Mouse (Mus musculus): ENCODE results near the gene Zfpm1. TPM values are rescaled to one million over a fixed set of nuclear protein-coding genes. Genes with fewer than 3 reads are reported as not detected.

Gene Zfpm1
- polyA plus RNA-seq, 1 experiment from 2014 or later = 3.1 TPM

GRCm38 (mm10) chr8:122342362-122342761, 60.4 kb downstream of the Zfpm1 start:
- Histone ChIP-seq H3K4me1 (ENCODE audit: control insufficient read depth, insufficient read depth, low read length) (peaks cover 33% of the 10 kb centered on the region), H3K4me2 (ENCODE audit: low read depth, low read length) (no peak overlapping the region), H3K27ac (ENCODE audit: low read length) (no peak overlapping the region), H3K9me3 (replicated peaks; ENCODE audit: control insufficient read depth, low read length) (no peaks in the 10 kb centered on the region), H3K4me3 (ENCODE audit: low read length) (no peak overlapping the region), H3K27me3 (ENCODE audit: control insufficient read depth, insufficient read depth, low read length) (no peaks in the 10 kb centered on the region), H3K9ac (ENCODE audit: low read length) (no peak overlapping the region), H3K36me3 (ENCODE audit: control insufficient read depth, insufficient read depth) (peaks cover 2% of the 10 kb centered on the region)
- 31% methylated on average over 5 of the region's 5 CpGs for WGBS
- ATAC-seq (replicated peaks; ENCODE audit: extremely low read depth, insufficient read depth, low FRiP score) = no peak

DNA sequence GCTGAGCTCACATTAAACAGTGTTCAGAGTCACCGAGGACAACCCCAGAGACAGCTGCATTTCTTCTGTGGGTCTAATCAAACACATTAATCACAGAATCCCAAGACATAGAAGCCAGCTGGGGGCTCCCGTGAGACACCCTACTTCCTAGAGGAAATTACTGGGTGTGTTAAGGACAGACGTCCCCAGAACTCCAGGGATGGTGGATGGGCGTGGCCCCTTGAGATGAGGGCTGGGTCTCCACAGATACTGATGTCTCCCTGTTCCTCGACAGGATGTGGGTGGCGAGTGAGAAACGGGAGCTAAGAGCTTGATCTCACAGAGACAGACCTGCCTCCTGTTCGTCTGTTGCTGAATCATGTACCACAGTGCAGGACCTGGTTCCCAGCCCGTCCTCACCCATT, 60.9 kb downstream of the Zfpm1 start:
- no peak for ATAC-seq (replicated peaks; ENCODE audit: extremely low read depth, insufficient read depth, low FRiP score)
- Histone ChIP-seq H3K4me3 (ENCODE audit: low read length) (peak overlapping the region; percentile 44), H3K9me3 (replicated peaks; ENCODE audit: control insufficient read depth, low read length) (no peaks in the 10 kb centered on the region), H3K4me2 (ENCODE audit: low read depth, low read length) (peak overlapping the region; percentile 65), H3K27ac (ENCODE audit: low read length) (peak overlapping the region; percentile 12; the same call in 1 of the 2 replicates), H3K36me3 (ENCODE audit: control insufficient read depth, insufficient read depth) (no peaks in the 10 kb centered on the region; the same call in 1 of the 2 replicates), H3K27me3 (ENCODE audit: control insufficient read depth, insufficient read depth, low read length) (no peaks in the 10 kb centered on the region), H3K4me1 (ENCODE audit: control insufficient read depth, insufficient read depth, low read length) (peaks cover 37% of the 10 kb centered on the region), H3K9ac (ENCODE audit: low read length) (peak overlapping the region; percentile 56)
- WGBS = 3% methylated on average over 9 of the region's 9 CpGs

DNA sequence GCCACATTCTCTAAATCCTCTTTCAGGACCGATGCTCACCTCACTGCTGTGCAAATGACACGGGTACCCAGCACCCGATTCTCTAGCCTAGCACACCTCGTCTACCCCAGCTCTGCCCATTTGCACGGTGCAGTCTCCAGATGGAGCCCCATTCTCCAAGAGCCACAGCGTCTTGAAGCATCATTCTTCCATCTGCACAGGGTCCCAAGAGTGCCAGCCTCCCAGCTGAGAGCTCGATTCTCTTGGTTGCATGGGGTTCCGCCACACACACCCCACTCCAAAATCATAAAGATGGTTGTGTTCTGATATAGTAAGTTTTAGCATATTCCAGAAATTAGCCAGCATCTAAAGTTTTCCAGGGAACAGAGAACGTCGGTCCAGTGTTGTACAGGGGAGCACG, 61.4 kb downstream of the Zfpm1 start:
- no peaks in the 10 kb centered on the region for H3K27me3 ChIP-seq (ENCODE audit: control insufficient read depth, insufficient read depth, low read length)
- H3K9ac ChIP-seq (ENCODE audit: low read length) = peak overlapping the region; percentile 56
- peaks cover 39% of the 10 kb centered on the region for H3K4me1 ChIP-seq (ENCODE audit: control insufficient read depth, insufficient read depth, low read length)
- H3K4me3 ChIP-seq (ENCODE audit: low read length) = peak overlapping the region; percentile 44
- H3K27ac ChIP-seq (ENCODE audit: low read length) = peak overlapping the region; percentile 12; the same call in 1 of the 2 replicates
- ATAC-seq (replicated peaks; ENCODE audit: extremely low read depth, insufficient read depth, low FRiP score) = no peak
- peak overlapping the region; percentile 65 for H3K4me2 ChIP-seq (ENCODE audit: low read depth, low read length)
- no peaks in the 10 kb centered on the region for H3K9me3 ChIP-seq (replicated peaks; ENCODE audit: control insufficient read depth, low read length)
- WGBS = 7% methylated on average over 11 of the region's 11 CpGs
- no peaks in the 10 kb centered on the region for H3K36me3 ChIP-seq (ENCODE audit: control insufficient read depth, insufficient read depth)

- Histone ChIP-seq H3K36me3 (ENCODE audit: control insufficient read depth, insufficient read depth) (no peaks in the 10 kb centered on the region), H3K27me3 (ENCODE audit: control insufficient read depth, insufficient read depth, low read length) (no peaks in the 10 kb centered on the region), H3K4me3 (ENCODE audit: low read length) (peak overlapping the region; percentile 44), H3K9ac (ENCODE audit: low read length) (peak overlapping the region; percentile 56), H3K27ac (ENCODE audit: low read length) (0 out of 2 replicates have a peak overlapping the region, but pooled peaks have one; percentile 12), H3K9me3 (replicated peaks; ENCODE audit: control insufficient read depth, low read length) (no peaks in the 10 kb centered on the region), H3K4me1 (ENCODE audit: control insufficient read depth, insufficient read depth, low read length) (peaks cover 39% of the 10 kb centered on the region), H3K4me2 (ENCODE audit: low read depth, low read length) (peak overlapping the region; percentile 65)
- WGBS = under 1% methylated on average over 14 of the region's 14 CpGs
- 0 out of 2 replicates have a peak, but pooled peaks have one; percentile 16 for ATAC-seq (replicated peaks; ENCODE audit: extremely low read depth, insufficient read depth, low FRiP score)
Measured at GRCm38 (mm10) chr8:122343758-122344157, 61.8 kb downstream of the Zfpm1 start.

- peaks cover 41% of the 10 kb centered on the region for H3K4me1 ChIP-seq (ENCODE audit: control insufficient read depth, insufficient read depth, low read length)
- peak overlapping the region; percentile 32; the same call in 1 of the 2 replicates for H3K9ac ChIP-seq (ENCODE audit: low read length)
- no peaks in the 10 kb centered on the region for H3K27me3 ChIP-seq (ENCODE audit: control insufficient read depth, insufficient read depth, low read length)
- no peak overlapping the region for H3K27ac ChIP-seq (ENCODE audit: low read length)
- peak overlapping the region; percentile 65; the same call in 1 of the 2 replicates for H3K4me2 ChIP-seq (ENCODE audit: low read depth, low read length)
- peak; percentile 28; the same call in 1 of the 2 replicates for ATAC-seq (replicated peaks; ENCODE audit: extremely low read depth, insufficient read depth, low FRiP score)
- H3K9me3 ChIP-seq (replicated peaks; ENCODE audit: control insufficient read depth, low read length) = no peaks in the 10 kb centered on the region
- no peaks in the 10 kb centered on the region for H3K36me3 ChIP-seq (ENCODE audit: control insufficient read depth, insufficient read depth)
- 4% methylated on average over 2 of the region's 5 CpGs for whole genome bisulfite sequencing
- H3K4me3 ChIP-seq (ENCODE audit: low read length) = no peak overlapping the region
Measured at GRCm38 (mm10) chr8:122344219-122344618, 62.3 kb downstream of the Zfpm1 start.

GRCm38 (mm10) chr8:122345181-122346095, 63.5 kb downstream of the Zfpm1 start:
- Histone ChIP-seq H3K9ac (ENCODE audit: low read length) (peak overlapping the region; percentile 42; the same call in 1 of the 2 replicates), H3K4me1 (ENCODE audit: control insufficient read depth, insufficient read depth, low read length) (peaks cover 53% of the 10 kb centered on the region), H3K27ac (ENCODE audit: low read length) (peak overlapping the region; percentile 22; the same call in 1 of the 2 replicates), H3K4me2 (ENCODE audit: low read depth, low read length) (no peak overlapping the region), H3K36me3 (ENCODE audit: control insufficient read depth, insufficient read depth) (no peaks in the 10 kb centered on the region), H3K27me3 (ENCODE audit: control insufficient read depth, insufficient read depth, low read length) (no peaks in the 10 kb centered on the region), H3K9me3 (replicated peaks; ENCODE audit: control insufficient read depth, low read length) (no peaks in the 10 kb centered on the region), H3K4me3 (ENCODE audit: low read length) (no peak overlapping the region)
- ATAC-seq (replicated peaks; ENCODE audit: extremely low read depth, insufficient read depth, low FRiP score) = no peak
- WGBS = 48% methylated on average over 12 of the region's 12 CpGs

GRCm38 (mm10) chr8:122347811-122348552, 66.0 kb downstream of the Zfpm1 start:
- 48% methylated on average over 5 of the region's 5 CpGs for WGBS
- Histone ChIP-seq H3K4me2 (ENCODE audit: low read depth, low read length) (no peak overlapping the region), H3K9me3 (replicated peaks; ENCODE audit: control insufficient read depth, low read length) (no peaks in the 10 kb centered on the region), H3K27ac (ENCODE audit: low read length) (no peak overlapping the region), H3K4me1 (ENCODE audit: control insufficient read depth, insufficient read depth, low read length) (peaks cover 42% of the 10 kb centered on the region), H3K4me3 (ENCODE audit: low read length) (no peak overlapping the region), H3K27me3 (ENCODE audit: control insufficient read depth, insufficient read depth, low read length) (peaks cover 2% of the 10 kb centered on the region; the same call in 1 of the 2 replicates), H3K36me3 (ENCODE audit: control insufficient read depth, insufficient read depth) (no peaks in the 10 kb centered on the region), H3K9ac (ENCODE audit: low read length) (no peak overlapping the region)
- ATAC-seq (replicated peaks; ENCODE audit: extremely low read depth, insufficient read depth, low FRiP score) = 0 out of 2 replicates have a peak, but pooled peaks have one; percentile 49

GRCm38 (mm10) chr8:122349357-122350297, 67.7 kb downstream of the Zfpm1 start:
- WGBS = 22% methylated on average over 15 of the region's 15 CpGs
- Histone ChIP-seq H3K27ac (ENCODE audit: low read length) (peak overlapping the region; percentile 14; the same call in 1 of the 2 replicates), H3K9ac (ENCODE audit: low read length) (no peak overlapping the region), H3K9me3 (replicated peaks; ENCODE audit: control insufficient read depth, low read length) (no peaks in the 10 kb centered on the region), H3K36me3 (ENCODE audit: control insufficient read depth, insufficient read depth) (no peaks in the 10 kb centered on the region), H3K27me3 (ENCODE audit: control insufficient read depth, insufficient read depth, low read length) (peaks cover 2% of the 10 kb centered on the region; the same call in 1 of the 2 replicates), H3K4me1 (ENCODE audit: control insufficient read depth, insufficient read depth, low read length) (peaks cover 27% of the 10 kb centered on the region), H3K4me3 (ENCODE audit: low read length) (no peak overlapping the region), H3K4me2 (ENCODE audit: low read depth, low read length) (no peak overlapping the region)
- ATAC-seq (replicated peaks; ENCODE audit: extremely low read depth, insufficient read depth, low FRiP score) = peak; percentile 58
